Mouse (Mus musculus): ENCODE results near the gene Cp.
A peak's percentile ranks its signal among the peaks of the same experiment; 100 is the strongest.
"Not testable (repeated sequence)": the region's sequence is repeated elsewhere in the genome, so short reads cannot be mapped to it uniquely, and the experiment has no call there.

Cp gene

GRCm38 (mm10) chr3:19956885-19957284 is at the start of gene Cp:
TSS of gene Cp (plus strand) at chr3:19957054.
- DNase-seq (ENCODE audit: low spot score in 2 of 2) = no peak

- no peak for DNase-seq (ENCODE audit: low spot score in 2 of 2)
These were observed 8.3 kb upstream of the Cp start for GRCm38 (mm10) chr3:19948552-19948951.

- DNase-seq (ENCODE audit: low spot score in 2 of 2) = not testable (repeated sequence)
These were observed 7.5 kb upstream of the Cp start for GRCm38 (mm10) chr3:19949401-19949800.

GRCm38 (mm10) chr3:19953425-19953824 is 3.4 kb upstream of the Cp start:
- no peak for DNase-seq (ENCODE audit: low spot score in 2 of 2)

GRCm38 (mm10) chr3:19953865-19954264 is 3.0 kb upstream of the Cp start:
- peak; percentile 38 to 72 for DNase-seq (ENCODE audit: low spot score in 2 of 2)

DNA sequence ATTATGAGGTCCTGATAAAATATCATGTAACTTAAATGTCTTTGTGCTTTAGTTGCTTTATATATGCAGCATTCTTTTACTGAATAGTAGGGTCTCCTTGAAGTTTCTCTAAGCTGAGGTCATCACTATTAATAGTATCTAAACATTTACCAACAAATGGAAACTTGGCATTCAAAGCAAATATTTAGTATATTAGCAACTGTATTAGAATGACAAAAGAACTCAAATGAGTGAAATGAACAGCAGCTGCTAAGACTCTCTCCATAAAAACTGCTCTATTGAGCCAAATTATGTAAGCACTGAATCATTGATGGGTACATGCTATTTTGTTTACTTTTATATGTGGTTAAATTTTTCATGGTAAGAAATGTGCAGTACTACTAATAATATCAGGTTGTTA is 1.2 kb downstream of the Cp start:
- DNase-seq (ENCODE audit: low spot score in 2 of 2) = no peak

GRCm38 (mm10) chr3:19958983-19959382 is 2.1 kb downstream of the Cp start:
- DNase-seq (ENCODE audit: low spot score in 2 of 2) = no peak

DNA sequence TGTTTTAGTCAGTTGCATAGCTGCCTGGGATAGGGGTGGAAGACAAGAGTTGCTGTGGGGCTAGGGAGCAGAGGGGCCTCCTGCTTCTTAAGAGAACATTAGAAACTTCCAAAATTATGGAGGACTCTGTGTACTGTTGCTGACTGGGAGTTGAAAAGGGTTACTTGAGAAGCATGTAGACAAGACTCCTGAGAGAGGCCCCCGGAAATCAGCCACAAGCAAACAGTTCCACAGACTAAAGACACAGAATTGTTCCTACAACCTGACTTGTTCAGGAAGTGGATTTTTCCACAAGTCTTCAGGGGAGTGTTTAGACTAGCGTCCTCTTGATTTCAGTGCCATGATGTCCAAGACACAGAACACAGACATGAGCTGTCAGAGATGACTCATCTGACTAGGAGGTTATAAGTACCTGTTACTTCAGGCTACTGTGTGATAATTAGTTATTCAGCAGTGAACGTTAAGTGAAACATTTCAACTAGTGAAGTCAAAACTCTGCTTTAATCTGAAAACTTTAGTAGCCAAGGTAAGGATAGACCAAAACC is 3.8 kb downstream of the Cp start:
- DNase-seq (ENCODE audit: low spot score in 2 of 2) = no peak

DNA sequence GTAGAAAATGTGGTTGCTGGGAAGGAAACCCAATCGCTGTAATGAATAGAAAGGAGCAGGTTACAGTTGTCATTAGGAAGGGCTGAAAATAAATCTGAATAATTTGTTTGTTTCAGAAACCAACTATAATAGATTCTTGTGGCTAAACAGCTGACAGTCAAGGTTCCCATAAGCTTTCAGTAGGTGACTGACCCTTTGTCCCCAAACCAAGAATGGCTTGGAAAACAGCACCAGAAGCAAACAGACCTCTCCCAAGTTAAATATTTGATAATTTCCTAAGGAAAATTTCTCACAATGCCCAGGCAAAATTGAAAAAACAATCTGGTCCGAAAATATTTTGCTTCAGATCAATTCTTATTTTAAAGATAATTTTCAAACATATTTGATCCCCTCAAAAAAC is 4.5 kb downstream of the Cp start:
- DNase-seq (ENCODE audit: low spot score in 2 of 2) = no peak

GRCm38 (mm10) chr3:19962769-19963513 is 6.1 kb downstream of the Cp start:
- DNase-seq (ENCODE audit: low spot score in 2 of 2) = no peak

DNA sequence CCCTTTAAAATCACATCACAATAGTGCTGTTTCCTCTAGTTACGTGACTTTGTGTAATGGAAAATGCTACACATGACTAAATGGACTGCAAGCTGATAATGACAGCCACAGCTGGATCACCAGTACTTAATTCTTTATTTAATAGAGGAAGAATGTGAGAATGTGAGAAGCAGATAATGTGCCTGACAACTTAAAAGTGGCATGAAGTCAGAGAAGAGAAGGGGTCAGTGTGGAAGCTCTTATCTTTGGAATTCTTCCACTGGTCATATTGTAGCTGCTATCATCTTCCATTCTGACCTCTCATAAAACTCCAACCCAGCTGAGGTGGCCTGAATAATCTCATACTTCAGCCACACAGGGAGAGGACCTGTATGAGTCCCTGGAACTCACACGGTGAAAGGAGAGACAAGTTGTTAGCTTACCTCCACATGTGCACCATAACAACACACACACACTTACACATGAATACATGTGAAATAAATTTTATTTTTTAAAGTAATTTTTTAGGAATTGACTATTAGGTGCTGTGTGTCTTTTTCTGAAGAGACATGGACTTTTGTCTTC is 7.9 kb downstream of the Cp start:
- DNase-seq (ENCODE audit: low spot score in 2 of 2) = no peak

- DNase-seq (ENCODE audit: low spot score in 2 of 2) = no peak
These were observed 8.4 kb downstream of the Cp start for GRCm38 (mm10) chr3:19965239-19965638.

GRCm38 (mm10) chr3:19966072-19966471 is 9.2 kb downstream of the Cp start:
- no peak for DNase-seq (ENCODE audit: low spot score in 2 of 2)

DNA sequence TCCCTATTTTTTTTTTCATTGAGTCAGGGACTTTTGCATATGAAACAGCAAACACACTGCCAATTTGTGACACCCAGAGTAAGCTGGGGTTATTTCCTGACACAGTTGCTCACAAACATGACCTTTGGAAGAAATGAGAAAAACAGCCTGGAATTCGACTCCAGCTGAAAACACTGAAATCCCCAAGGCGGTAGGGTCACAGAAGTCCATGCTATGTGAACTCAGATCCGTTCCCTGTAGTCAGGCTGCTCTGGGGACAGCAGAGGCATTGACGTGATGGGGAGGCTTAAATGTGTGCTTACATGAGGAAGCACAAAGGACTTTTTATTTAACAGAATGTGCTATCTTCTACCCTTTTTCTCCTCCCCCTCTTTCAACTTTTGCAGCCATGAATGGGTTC is 21.6 kb downstream of the Cp start:
- DNase-seq (ENCODE audit: low spot score in 2 of 2) = peak in 1 of 2 experiments; percentile 8

GRCm38 (mm10) chr3:19981156-19981555 is 24.3 kb downstream of the Cp start:
- no peak for DNase-seq (ENCODE audit: low spot score in 2 of 2)

DNA sequence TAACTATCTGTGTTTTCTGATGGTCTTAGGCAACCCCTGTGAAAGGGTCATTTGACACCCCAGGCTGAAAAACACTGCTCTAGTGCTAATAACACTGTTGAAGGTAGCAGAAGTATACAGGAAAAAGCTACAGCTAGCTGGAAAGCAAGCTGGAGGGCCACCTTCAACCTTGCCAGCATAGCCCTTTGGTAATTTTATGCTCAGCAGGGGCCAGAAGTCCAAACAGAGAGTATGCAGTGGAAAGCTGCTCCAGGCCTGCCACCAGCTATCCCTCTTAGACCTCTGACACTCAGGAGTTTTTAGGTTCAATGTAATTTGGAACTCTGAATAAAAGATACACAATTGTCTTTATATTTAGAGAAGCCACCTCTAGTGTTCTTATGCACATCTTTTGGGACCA is 26.0 kb downstream of the Cp start:
- no peak for DNase-seq (ENCODE audit: low spot score in 2 of 2)

GRCm38 (mm10) chr3:19986123-19986522 is 29.3 kb downstream of the Cp start:
- DNase-seq (ENCODE audit: low spot score in 2 of 2) = no peak

DNA sequence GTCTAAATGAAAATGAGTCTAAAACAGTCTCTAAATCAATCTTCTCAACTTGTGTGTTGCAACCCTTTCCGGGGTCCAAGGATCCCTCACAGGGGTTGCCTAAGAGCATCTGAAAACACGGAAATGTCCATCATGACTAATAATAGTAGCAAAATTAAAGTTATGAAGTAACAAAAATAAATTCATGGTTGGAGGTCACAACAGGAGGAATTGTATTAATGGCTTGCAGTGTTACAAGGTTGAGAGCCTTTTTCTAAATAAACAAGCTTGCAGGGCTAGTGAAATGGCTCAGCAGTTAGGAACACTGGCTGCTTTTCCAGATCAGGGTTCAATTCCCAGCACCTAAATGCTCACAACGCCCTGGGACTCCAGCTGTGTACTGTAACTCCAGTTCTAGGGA is 33.2 kb downstream of the Cp start:
- no peak for DNase-seq (ENCODE audit: low spot score in 2 of 2)

- no peak for DNase-seq (ENCODE audit: low spot score in 2 of 2)
These were observed 35.5 kb downstream of the Cp start for GRCm38 (mm10) chr3:19992388-19992787.

- no peak for DNase-seq (ENCODE audit: low spot score in 2 of 2)
These were observed 42.7 kb downstream of the Cp start for GRCm38 (mm10) chr3:19999551-19999950.

- DNase-seq (ENCODE audit: low spot score in 2 of 2) = no peak
These were observed 44.0 kb downstream of the Cp start for GRCm38 (mm10) chr3:20000806-20001205.

GRCm38 (mm10) chr3:20002786-20003185 is 45.9 kb downstream of the Cp start:
- peak in 1 of 2 experiments; percentile 19 for DNase-seq (ENCODE audit: low spot score in 2 of 2)

DNA sequence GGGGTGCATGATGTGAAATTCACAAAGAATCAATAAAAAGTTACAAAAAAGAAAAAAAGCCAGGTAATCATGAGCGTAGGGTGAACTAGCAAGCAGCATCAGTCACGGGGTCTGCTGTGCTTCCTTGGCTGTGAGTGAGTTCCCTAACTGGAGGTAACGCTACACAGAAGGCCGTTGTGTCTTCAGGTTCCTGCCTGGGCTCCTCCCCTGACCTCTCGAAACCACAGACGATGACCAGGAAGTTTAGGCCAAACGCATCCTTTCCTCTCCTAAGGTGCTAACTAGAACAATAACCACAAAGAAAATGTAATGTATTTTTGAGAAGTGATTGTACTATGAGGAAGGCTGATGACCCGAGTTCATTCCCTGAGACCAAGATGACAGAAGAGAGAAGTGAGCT is 47.6 kb downstream of the Cp start:
- no peak for DNase-seq (ENCODE audit: low spot score in 2 of 2)
